Mouse (Mus musculus): Measurements from ENCODE around the gene Tmem176b. TPM values are rescaled to one million over a fixed set of nuclear protein-coding genes. Genes with fewer than 3 reads are reported as not detected.

Gene Tmem176b
- polyA plus RNA-seq, 1 experiment, result 48.7 TPM

- DNase-seq, result no peak
- H3K4me3 ChIP-seq (replicated peaks; ENCODE audit: insufficient read depth, low read depth, low read length), result no peak overlapping the region
Observed at GRCm38 (mm10) chr6:48860130-48860815, 19.0 kb upstream of the Tmem176b start.

GRCm38 (mm10) chr6:48857613-48858302 is 16.5 kb upstream of the Tmem176b start:
- H3K4me3 ChIP-seq (replicated peaks; ENCODE audit: insufficient read depth, low read depth, low read length), result no peak overlapping the region
- 0 out of 2 replicates have a peak, but pooled peaks cover 2% of the 10 kb centered on the region for H3K4me1 ChIP-seq (ENCODE audit: control insufficient read depth, insufficient read depth, low read length)
- TF ChIP-seq CTCF (IDR thresholded peaks at IDR 0.05; ENCODE audit: borderline replicate concordance, insufficient read depth, low read depth, low read length), result no peak
- TF ChIP-seq POLR2A (IDR thresholded peaks at IDR 0.05; ENCODE audit: borderline replicate concordance, insufficient read depth, low read length), result no peak
- DNase-seq, result no peak
- WGBS, result 62% methylated on average over 8 of the region's 8 CpGs
- H3K27ac ChIP-seq (ENCODE audit: insufficient read depth, low read length), result no peak overlapping the region
- no peaks in the 10 kb centered on the region for H3K27me3 ChIP-seq (ENCODE audit: control insufficient read depth, insufficient read depth, low read length)

More at GRCm38 (mm10) chr6:48860130-48860815, 19.0 kb upstream of the Tmem176b start:
- H3K4me1 ChIP-seq (ENCODE audit: control insufficient read depth, insufficient read depth, low read length), result 0 out of 2 replicates have a peak, but pooled peaks cover 2% of the 10 kb centered on the region
- whole genome bisulfite sequencing, result 17% methylated on average over 23 of the region's 23 CpGs
- no peak overlapping the region for H3K27ac ChIP-seq (ENCODE audit: insufficient read depth, low read length)
- TF ChIP-seq CTCF (IDR thresholded peaks at IDR 0.05; ENCODE audit: borderline replicate concordance, insufficient read depth, low read depth, low read length) (peak; percentile 38; the same call in 1 of the 2 replicates), POLR2A (IDR thresholded peaks at IDR 0.05; ENCODE audit: borderline replicate concordance, insufficient read depth, low read length) (no peak)
- H3K27me3 ChIP-seq (ENCODE audit: control insufficient read depth, insufficient read depth, low read length), result no peaks in the 10 kb centered on the region

- no peak overlapping the region for H3K4me3 ChIP-seq (replicated peaks; ENCODE audit: insufficient read depth, low read depth, low read length)
- no peak for DNase-seq
- TF ChIP-seq POLR2A (IDR thresholded peaks at IDR 0.05; ENCODE audit: borderline replicate concordance, insufficient read depth, low read length), result no peak
- no peak for TF ChIP-seq CTCF (IDR thresholded peaks at IDR 0.05; ENCODE audit: borderline replicate concordance, insufficient read depth, low read depth, low read length)
- H3K4me1 ChIP-seq (ENCODE audit: control insufficient read depth, insufficient read depth, low read length), result no peaks in the 10 kb centered on the region
- H3K27me3 ChIP-seq (ENCODE audit: control insufficient read depth, insufficient read depth, low read length), result no peaks in the 10 kb centered on the region; the same call in 1 of the 2 replicates
- H3K27ac ChIP-seq (ENCODE audit: insufficient read depth, low read length), result no peak overlapping the region
- WGBS, result 98% methylated on average over 2 of the region's 2 CpGs
Observed at GRCm38 (mm10) chr6:48854155-48854554, 12.9 kb upstream of the Tmem176b start.

GRCm38 (mm10) chr6:48851820-48852491 is 10.7 kb upstream of the Tmem176b start:
- TF ChIP-seq POLR2A (IDR thresholded peaks at IDR 0.05; ENCODE audit: borderline replicate concordance, insufficient read depth, low read length) (no peak), CTCF (IDR thresholded peaks at IDR 0.05; ENCODE audit: borderline replicate concordance, insufficient read depth, low read depth, low read length) (no peak)
- Histone ChIP-seq H3K4me1 (ENCODE audit: control insufficient read depth, insufficient read depth, low read length) (no peaks in the 10 kb centered on the region), H3K27me3 (ENCODE audit: control insufficient read depth, insufficient read depth, low read length) (no peaks in the 10 kb centered on the region; the same call in 1 of the 2 replicates), H3K4me3 (replicated peaks; ENCODE audit: insufficient read depth, low read depth, low read length) (no peak overlapping the region), H3K27ac (ENCODE audit: insufficient read depth, low read length) (no peak overlapping the region)
- no peak for DNase-seq
- WGBS, result 3% methylated on average over 29 of the region's 29 CpGs

- Histone ChIP-seq H3K27me3 (ENCODE audit: control insufficient read depth, insufficient read depth, low read length) (no peaks in the 10 kb centered on the region), H3K4me1 (ENCODE audit: control insufficient read depth, insufficient read depth, low read length) (peaks cover 4% of the 10 kb centered on the region), H3K4me3 (replicated peaks; ENCODE audit: insufficient read depth, low read depth, low read length) (no peak overlapping the region), H3K27ac (ENCODE audit: insufficient read depth, low read length) (no peak overlapping the region)
- 54% methylated on average over 4 of the region's 4 CpGs for WGBS
- TF ChIP-seq CTCF (IDR thresholded peaks at IDR 0.05; ENCODE audit: borderline replicate concordance, insufficient read depth, low read depth, low read length), result no peak
- no peak for TF ChIP-seq POLR2A (IDR thresholded peaks at IDR 0.05; ENCODE audit: borderline replicate concordance, insufficient read depth, low read length)
- DNase-seq, result no peak
Observed at GRCm38 (mm10) chr6:48845086-48845485, 3.8 kb upstream of the Tmem176b start.

- H3K4me1 ChIP-seq (ENCODE audit: control insufficient read depth, insufficient read depth, low read length), result peaks cover 4% of the 10 kb centered on the region
- WGBS, result 64% methylated on average over 11 of the region's 11 CpGs
- no peaks in the 10 kb centered on the region for H3K27me3 ChIP-seq (ENCODE audit: control insufficient read depth, insufficient read depth, low read length)
- no peak for TF ChIP-seq POLR2A (IDR thresholded peaks at IDR 0.05; ENCODE audit: borderline replicate concordance, insufficient read depth, low read length)
- no peak for TF ChIP-seq CTCF (IDR thresholded peaks at IDR 0.05; ENCODE audit: borderline replicate concordance, insufficient read depth, low read depth, low read length)
- H3K27ac ChIP-seq (ENCODE audit: insufficient read depth, low read length), result no peak overlapping the region
- no peak overlapping the region for H3K4me3 ChIP-seq (replicated peaks; ENCODE audit: insufficient read depth, low read depth, low read length)
- DNase-seq, result no peak
Observed at GRCm38 (mm10) chr6:48842111-48842842, 981 bp upstream of the Tmem176b start.

- Histone ChIP-seq H3K4me3 (replicated peaks; ENCODE audit: insufficient read depth, low read depth, low read length) (peak within 1 kb of the TSS; percentile 2), H3K27ac (ENCODE audit: insufficient read depth, low read length) (no peak within 1 kb of the TSS), H3K27me3 (ENCODE audit: control insufficient read depth, insufficient read depth, low read length) (no peaks in the 10 kb centered on the region), H3K4me1 (ENCODE audit: control insufficient read depth, insufficient read depth, low read length) (peaks cover 4% of the 10 kb centered on the region)
- no peak for DNase-seq
- TF ChIP-seq POLR2A (IDR thresholded peaks at IDR 0.05; ENCODE audit: borderline replicate concordance, insufficient read depth, low read length) (no peak), CTCF (IDR thresholded peaks at IDR 0.05; ENCODE audit: borderline replicate concordance, insufficient read depth, low read depth, low read length) (no peak)
- WGBS, result 30% methylated on average over 7 of the region's 7 CpGs
Observed at GRCm38 (mm10) chr6:48840371-48840969, 826 bp downstream of the Tmem176b start, which contains the start of gene Tmem176a. Gene Tmem176a, plus strand, starts transcription at chr6:48840919.
